Mouse (Mus musculus) midbrain, embryonic 12.5 days (tissue): Measurements from ENCODE around the gene Atxn2. TPM values are rescaled to one million over a fixed set of nuclear protein-coding genes. Genes with fewer than 3 reads are reported as not detected.
"Not testable (repeated sequence)": the region's sequence is repeated elsewhere in the genome, so short reads cannot be mapped to it uniquely, and the experiment has no call there.

Experiments used
- ATAC-seq: fragments of 200-750 bp; cut with Nextera tagmentation; 2 replicates; pipeline ENCODE4 v1.8.0; 2017; ENCODE audit warnings: low read depth, moderate TSS enrichment, moderate library complexity; ENCODE audit not compliant: low FRiP score
- H3K27ac ChIP-seq: fragments of 300-500 bp; sonication (generic); replicated peaks from 2 replicates; pipeline ENCODE4 v1.5.1; 2016; ENCODE audit warnings: mild to moderate bottlenecking
- H3K27me3 ChIP-seq: fragments of 300-500 bp; sonication (generic); 2 replicates; pipeline ENCODE4 v1.6.1; 2016; ENCODE audit warnings: mild to moderate bottlenecking
- H3K36me3 ChIP-seq: fragments of 300-500 bp; sonication (generic); 2 replicates; pipeline ENCODE4 v1.6.1; 2016
- H3K4me1 ChIP-seq: fragments of 300-500 bp; sonication (generic); 2 replicates; pipeline ENCODE4 v1.6.1; 2016
- H3K4me2 ChIP-seq: fragments of 300-500 bp; sonication (generic); replicated peaks from 2 replicates; pipeline ENCODE4 v1.6.1; 2016; ENCODE audit warnings: mild to moderate bottlenecking, moderate library complexity
- H3K4me3 ChIP-seq: fragments of 300-500 bp; sonication (generic); 2 replicates; pipeline ENCODE4 v1.5.1; 2016; ENCODE audit warnings: mild to moderate bottlenecking
- H3K9ac ChIP-seq: fragments of 300-500 bp; sonication (generic); replicated peaks from 2 replicates; pipeline ENCODE4 v1.6.1; 2016; ENCODE audit warnings: mild to moderate bottlenecking, moderate library complexity
- H3K9me3 ChIP-seq: fragments of 300-500 bp; sonication (generic); 2 replicates; pipeline ENCODE4 v1.6.1; 2016; ENCODE audit warnings: mild to moderate bottlenecking
- WGBS: fragments of 180-500 bp; shearing (Covaris S2); methylation state at CpG from one replicate; pipeline ENCODE4 v1.1.7; 2016; 5-methylcytosine and 5-hydroxymethylcytosine counted together
- polyA plus RNA-seq: library from polyadenylated mRNA; unstranded; fragments of >200 nt; fragmentation: Nextera tagmentation; extraction: Ambion mirVana; gene quantifications from 2 replicates; pipeline ENCODE4 v1.2.1, GENCODE M21; 2016

Atxn2 gene
- polyA plus RNA-seq, 1 experiment from 2014 or later, result 68.1 TPM

GRCm38 (mm10) chr5:121712934-121713538 lies 1.9 kb downstream of the Atxn2 start:
- no peaks in the 10 kb centered on the region for H3K9me3 ChIP-seq
- peak overlapping the region; percentile 81 for H3K4me2 ChIP-seq
- ATAC-seq, result peak; percentile 28; the same call in 1 of the 2 replicates
- peaks cover 38% of the 10 kb centered on the region for H3K4me1 ChIP-seq
- H3K9ac ChIP-seq, result peak overlapping the region; percentile 99
- H3K27me3 ChIP-seq, result no peaks in the 10 kb centered on the region
- H3K27ac ChIP-seq, result peak overlapping the region; percentile 98
- H3K36me3 ChIP-seq, result 0 out of 2 replicates have a peak, but pooled peaks cover 3% of the 10 kb centered on the region
- WGBS, result under 1% methylated on average over 19 of the region's 32 CpGs
- H3K4me3 ChIP-seq, result peak overlapping the region; percentile 99

- peak overlapping the region; percentile 81 for H3K4me2 ChIP-seq
- peak overlapping the region; percentile 99; the same call in 1 of the 2 replicates for H3K4me3 ChIP-seq
- no peaks in the 10 kb centered on the region for H3K27me3 ChIP-seq
- no peaks in the 10 kb centered on the region for H3K9me3 ChIP-seq
- 95% methylated on average over 1 of the region's 1 CpGs for WGBS
- no peak for ATAC-seq
- H3K27ac ChIP-seq, result no peak overlapping the region
- 0 out of 2 replicates have a peak, but pooled peaks cover 3% of the 10 kb centered on the region for H3K36me3 ChIP-seq
- H3K9ac ChIP-seq, result no peak overlapping the region
- peaks cover 43% of the 10 kb centered on the region for H3K4me1 ChIP-seq
Observed at GRCm38 (mm10) chr5:121714331-121714730, 3.2 kb downstream of the Atxn2 start.

- Histone ChIP-seq H3K4me3 (no peak overlapping the region), H3K4me2 (no peak overlapping the region), H3K4me1 (peaks cover 47% of the 10 kb centered on the region), H3K27ac (no peak overlapping the region), H3K9ac (no peak overlapping the region), H3K36me3 (0 out of 2 replicates have a peak, but pooled peaks cover 3% of the 10 kb centered on the region), H3K9me3 (no peaks in the 10 kb centered on the region), H3K27me3 (no peaks in the 10 kb centered on the region)
- no peak for ATAC-seq
- 87% methylated on average over 6 of the region's 6 CpGs for WGBS
Observed at GRCm38 (mm10) chr5:121714928-121715327, 3.8 kb downstream of the Atxn2 start.

GRCm38 (mm10) chr5:121718462-121718861 lies 7.3 kb downstream of the Atxn2 start:
- Histone ChIP-seq H3K27me3 (no peaks in the 10 kb centered on the region), H3K4me3 (no peak overlapping the region), H3K9me3 (no peaks in the 10 kb centered on the region), H3K9ac (no peak overlapping the region), H3K36me3 (0 out of 2 replicates have a peak, but pooled peaks cover 3% of the 10 kb centered on the region), H3K27ac (no peak overlapping the region), H3K4me1 (peaks cover 37% of the 10 kb centered on the region), H3K4me2 (no peak overlapping the region)
- WGBS, result 74% methylated on average over 5 of the region's 5 CpGs
- no peak for ATAC-seq

GRCm38 (mm10) chr5:121720888-121721585 lies 9.9 kb downstream of the Atxn2 start:
- H3K27me3 ChIP-seq, result no peaks in the 10 kb centered on the region
- H3K36me3 ChIP-seq, result 0 out of 2 replicates have a peak, but pooled peaks cover 3% of the 10 kb centered on the region
- H3K27ac ChIP-seq, result no peak overlapping the region
- H3K9ac ChIP-seq, result no peak overlapping the region
- H3K4me1 ChIP-seq, result peaks cover 16% of the 10 kb centered on the region
- H3K4me2 ChIP-seq, result no peak overlapping the region
- no peak for ATAC-seq
- WGBS, result 89% methylated on average over 5 of the region's 5 CpGs
- no peak overlapping the region for H3K4me3 ChIP-seq
- H3K9me3 ChIP-seq, result no peaks in the 10 kb centered on the region

- no peak for ATAC-seq
- Histone ChIP-seq H3K36me3 (0 out of 2 replicates have a peak, but pooled peaks cover 3% of the 10 kb centered on the region), H3K4me3 (no peak overlapping the region), H3K9me3 (no peaks in the 10 kb centered on the region), H3K27me3 (no peaks in the 10 kb centered on the region), H3K27ac (no peak overlapping the region), H3K4me1 (peaks cover 10% of the 10 kb centered on the region; the same call in 1 of the 2 replicates), H3K4me2 (no peak overlapping the region), H3K9ac (no peak overlapping the region)
- 81% methylated on average over 3 of the region's 3 CpGs for WGBS
Observed at GRCm38 (mm10) chr5:121721841-121722240, 10.7 kb downstream of the Atxn2 start.

GRCm38 (mm10) chr5:121724678-121725077 lies 13.5 kb downstream of the Atxn2 start:
- Histone ChIP-seq H3K4me2 (no peak overlapping the region), H3K4me1 (peaks cover under 1% of the 10 kb centered on the region; the same call in 1 of the 2 replicates), H3K36me3 (peaks cover 13% of the 10 kb centered on the region; the same call in 1 of the 2 replicates), H3K4me3 (no peak overlapping the region), H3K27ac (no peak overlapping the region), H3K9ac (no peak overlapping the region), H3K9me3 (no peaks in the 10 kb centered on the region), H3K27me3 (no peaks in the 10 kb centered on the region)
- ATAC-seq, result no peak
- 93% methylated on average over 1 of the region's 1 CpGs for WGBS

GRCm38 (mm10) chr5:121730057-121730456 lies 18.9 kb downstream of the Atxn2 start:
- no peak overlapping the region for H3K27ac ChIP-seq
- no peaks in the 10 kb centered on the region for H3K9me3 ChIP-seq
- WGBS, result 95% methylated on average over 2 of the region's 2 CpGs
- H3K4me2 ChIP-seq, result no peak overlapping the region
- ATAC-seq, result no peak
- H3K4me1 ChIP-seq, result no peaks in the 10 kb centered on the region
- peaks cover 16% of the 10 kb centered on the region; the same call in 1 of the 2 replicates for H3K36me3 ChIP-seq
- H3K9ac ChIP-seq, result no peak overlapping the region
- H3K27me3 ChIP-seq, result no peaks in the 10 kb centered on the region
- H3K4me3 ChIP-seq, result no peak overlapping the region

- 94% methylated on average over 3 of the region's 3 CpGs for WGBS
- ATAC-seq, result no peak
- Histone ChIP-seq H3K9me3 (no peaks in the 10 kb centered on the region), H3K9ac (no peak overlapping the region), H3K36me3 (peaks cover 9% of the 10 kb centered on the region; the same call in 1 of the 2 replicates), H3K27me3 (no peaks in the 10 kb centered on the region), H3K27ac (no peak overlapping the region), H3K4me1 (no peaks in the 10 kb centered on the region), H3K4me3 (no peak overlapping the region), H3K4me2 (no peak overlapping the region)
Observed at GRCm38 (mm10) chr5:121736641-121737040, 25.5 kb downstream of the Atxn2 start.

GRCm38 (mm10) chr5:121738162-121738561 lies 27.0 kb downstream of the Atxn2 start:
- H3K36me3 ChIP-seq, H3K4me2 ChIP-seq, H3K27ac ChIP-seq, ATAC-seq, H3K9me3 ChIP-seq, H3K4me1 ChIP-seq, H3K9ac ChIP-seq, H3K4me3 ChIP-seq, H3K27me3 ChIP-seq: not testable (repeated sequence)
- WGBS, result 86% methylated on average over 2 of the region's 2 CpGs

GRCm38 (mm10) chr5:121738576-121739191 lies 27.5 kb downstream of the Atxn2 start:
- WGBS, result 96% methylated on average over 7 of the region's 7 CpGs
- Histone ChIP-seq H3K27me3 (no peaks in the 10 kb centered on the region), H3K4me2 (no peak overlapping the region), H3K36me3 (peaks cover 9% of the 10 kb centered on the region; the same call in 1 of the 2 replicates), H3K9ac (no peak overlapping the region), H3K9me3 (no peaks in the 10 kb centered on the region), H3K4me1 (no peaks in the 10 kb centered on the region), H3K4me3 (no peak overlapping the region), H3K27ac (no peak overlapping the region)
- ATAC-seq, result no peak

GRCm38 (mm10) chr5:121740516-121740915 lies 29.4 kb downstream of the Atxn2 start:
- ATAC-seq, result no peak
- H3K36me3 ChIP-seq, result peaks cover 4% of the 10 kb centered on the region; the same call in 1 of the 2 replicates

More at GRCm38 (mm10) chr5:121740516-121740915, 29.4 kb downstream of the Atxn2 start:
- 97% methylated on average over 1 of the region's 1 CpGs for WGBS
- no peak overlapping the region for H3K4me2 ChIP-seq
- no peaks in the 10 kb centered on the region for H3K4me1 ChIP-seq
- H3K9ac ChIP-seq, result no peak overlapping the region
- H3K27me3 ChIP-seq, result no peaks in the 10 kb centered on the region
- H3K9me3 ChIP-seq, result no peaks in the 10 kb centered on the region
- H3K27ac ChIP-seq, result no peak overlapping the region
- H3K4me3 ChIP-seq, result no peak overlapping the region
